22 mouse cellular contexts compared by ENCODE assay signal in genomic region chr11:45456724-45457123, GRCm38 (mm10).
"Had no signal": no experiment of that assay in that cellular context is flagged by ENCODE, and none has a peak within 500 bp of the region (broad histone marks: within the 10 kb centered on the region; RNA-seq: fewer than 3 reads in every experiment).

No protein-coding gene starts in this region.

- H3K4me1 ChIP-seq: stomach, embryonic 15.5 days had no signal

- ATAC-seq: inflammation-experienced regulatory T-cells, adult 6 months; intestine, embryonic 16.5 days; liver, postnatal 0 days; lung, postnatal 0 days; midbrain, embryonic 13.5 days; midbrain, embryonic 16.5 days had no signal

- H3K27ac ChIP-seq: left cerebral cortex, adult 2 months; limb, embryonic 15.5 days; liver, embryonic 14.5 days; macrophage; midbrain, embryonic 13.5 days; neural tube, embryonic 13.5 days; stomach, embryonic 15.5 days had no signal

- H3K27me3 ChIP-seq: limb, embryonic 15.5 days; midbrain, embryonic 13.5 days; neural tube, embryonic 13.5 days; stomach, embryonic 15.5 days had no signal

- H3K4me3 ChIP-seq: left cerebral cortex, adult 2 months; limb, embryonic 15.5 days; midbrain, embryonic 13.5 days; myocyte; neural tube, embryonic 13.5 days; stomach, embryonic 15.5 days had no signal

- H3K4me2 ChIP-seq: limb, embryonic 15.5 days; liver, embryonic 11.5 days; lung, embryonic 14.5 days; midbrain, embryonic 13.5 days; neural tube, embryonic 13.5 days; stomach, embryonic 15.5 days had no signal

- DNase-seq: kidney, adult 2 months; kidney, postnatal 36 days; layer of hippocampus, postnatal 36 days; liver, postnatal 0 days; lung, embryonic 14.5 days; retina, postnatal 1 day; right cerebral cortex, postnatal 25 days; spleen, adult 18-20 months; thymus, postnatal 25 days had no signal

- H3K9ac ChIP-seq: limb, embryonic 15.5 days; liver, embryonic 14.5 days; liver, postnatal 0 days; lung, embryonic 14.5 days; midbrain, embryonic 13.5 days; neural tube, embryonic 13.5 days; stomach, embryonic 15.5 days had no signal

- H3K36me3 ChIP-seq: limb, embryonic 15.5 days; midbrain, embryonic 13.5 days; neural tube, embryonic 13.5 days; stomach, embryonic 15.5 days had no signal

- H3K9me3 ChIP-seq: limb, embryonic 15.5 days; midbrain, embryonic 13.5 days; neural tube, embryonic 13.5 days; stomach, embryonic 15.5 days had no signal
